Mouse (Mus musculus): ENCODE data around the gene Map10. TPM values are rescaled to one million over a fixed set of nuclear protein-coding genes. Genes with fewer than 3 reads are reported as not detected.

Gene Map10
- polyA plus RNA-seq, 1 experiment from 2014 or later = 9.9 TPM

- H3K4me1 ChIP-seq = peaks cover 11% of the 10 kb centered on the region
- no peak overlapping the region for H3K27ac ChIP-seq (replicated peaks)
- no peak for ATAC-seq (ENCODE audit: low FRiP score, low read depth)
- H3K4me3 ChIP-seq = no peak overlapping the region
- H3K9ac ChIP-seq (replicated peaks) = no peak overlapping the region
- peaks cover 25% of the 10 kb centered on the region for H3K9me3 ChIP-seq
- no peak overlapping the region for H3K4me2 ChIP-seq (replicated peaks)
- peaks cover 16% of the 10 kb centered on the region for H3K36me3 ChIP-seq
- peaks cover 22% of the 10 kb centered on the region for H3K27me3 ChIP-seq
- 92% methylated on average over 5 of the region's 5 CpGs for WGBS
Measured at GRCm38 (mm10) chr8:125671371-125671770, 1.8 kb downstream of the Map10 start.

- Histone ChIP-seq H3K36me3 (peaks cover 15% of the 10 kb centered on the region), H3K27me3 (no peaks in the 10 kb centered on the region), H3K4me2 (replicated peaks) (no peak overlapping the region), H3K4me1 (peaks cover 9% of the 10 kb centered on the region), H3K27ac (replicated peaks) (no peak overlapping the region), H3K9me3 (peaks cover 13% of the 10 kb centered on the region), H3K4me3 (no peak overlapping the region), H3K9ac (replicated peaks) (no peak overlapping the region)
- 85% methylated on average over 3 of the region's 3 CpGs for WGBS
- no peak for ATAC-seq (ENCODE audit: low FRiP score, low read depth)
Measured at GRCm38 (mm10) chr8:125675796-125676195, 6.2 kb downstream of the Map10 start.

- Histone ChIP-seq H3K36me3 (no peaks in the 10 kb centered on the region), H3K4me2 (replicated peaks) (no peak overlapping the region), H3K9me3 (no peaks in the 10 kb centered on the region), H3K9ac (replicated peaks) (no peak overlapping the region), H3K27ac (replicated peaks) (no peak overlapping the region), H3K4me3 (no peak overlapping the region), H3K4me1 (peaks cover 14% of the 10 kb centered on the region), H3K27me3 (no peaks in the 10 kb centered on the region)
- ATAC-seq (ENCODE audit: low FRiP score, low read depth) = no peak
- WGBS = 87% methylated on average over 6 of the region's 6 CpGs
Measured at GRCm38 (mm10) chr8:125677484-125677883, 7.9 kb downstream of the Map10 start.

GRCm38 (mm10) chr8:125678854-125679648, 9.4 kb downstream of the Map10 start:
- no peaks in the 10 kb centered on the region for H3K36me3 ChIP-seq
- WGBS = 70% methylated on average over 8 of the region's 8 CpGs
- ATAC-seq (ENCODE audit: low FRiP score, low read depth) = no peak
- peaks cover 14% of the 10 kb centered on the region for H3K4me1 ChIP-seq
- H3K9ac ChIP-seq (replicated peaks) = no peak overlapping the region
- no peaks in the 10 kb centered on the region for H3K27me3 ChIP-seq
- H3K4me2 ChIP-seq (replicated peaks) = no peak overlapping the region
- H3K9me3 ChIP-seq = no peaks in the 10 kb centered on the region
- H3K27ac ChIP-seq (replicated peaks) = no peak overlapping the region
- H3K4me3 ChIP-seq = no peak overlapping the region

GRCm38 (mm10) chr8:125680851-125681408, 11.3 kb downstream of the Map10 start:
- ATAC-seq (ENCODE audit: low FRiP score, low read depth) = no peak
- H3K9ac ChIP-seq (replicated peaks) = no peak overlapping the region
- no peak overlapping the region for H3K4me2 ChIP-seq (replicated peaks)
- no peaks in the 10 kb centered on the region for H3K27me3 ChIP-seq
- H3K9me3 ChIP-seq = no peaks in the 10 kb centered on the region
- WGBS = 49% methylated on average over 8 of the region's 8 CpGs
- no peak overlapping the region for H3K27ac ChIP-seq (replicated peaks)
- H3K4me1 ChIP-seq = peaks cover 14% of the 10 kb centered on the region
- H3K4me3 ChIP-seq = no peak overlapping the region
- no peaks in the 10 kb centered on the region for H3K36me3 ChIP-seq

- H3K36me3 ChIP-seq = no peaks in the 10 kb centered on the region
- no peak overlapping the region for H3K4me2 ChIP-seq (replicated peaks)
- no peak overlapping the region for H3K27ac ChIP-seq (replicated peaks)
- no peak overlapping the region for H3K9ac ChIP-seq (replicated peaks)
- no peaks in the 10 kb centered on the region for H3K9me3 ChIP-seq
- peaks cover 17% of the 10 kb centered on the region for H3K4me1 ChIP-seq
- no peaks in the 10 kb centered on the region for H3K27me3 ChIP-seq
- 83% methylated on average over 6 of the region's 6 CpGs for WGBS
- ATAC-seq (ENCODE audit: low FRiP score, low read depth) = no peak
- no peak overlapping the region for H3K4me3 ChIP-seq
Measured at GRCm38 (mm10) chr8:125685216-125685760, 15.7 kb downstream of the Map10 start.

GRCm38 (mm10) chr8:125686221-125686865, 16.7 kb downstream of the Map10 start:
- WGBS = 83% methylated on average over 9 of the region's 9 CpGs
- peaks cover 14% of the 10 kb centered on the region for H3K4me1 ChIP-seq
- no peak overlapping the region for H3K4me2 ChIP-seq (replicated peaks)
- no peak for ATAC-seq (ENCODE audit: low FRiP score, low read depth)
- no peaks in the 10 kb centered on the region for H3K9me3 ChIP-seq
- no peak overlapping the region for H3K4me3 ChIP-seq
- no peaks in the 10 kb centered on the region for H3K27me3 ChIP-seq
- H3K27ac ChIP-seq (replicated peaks) = no peak overlapping the region
- no peak overlapping the region for H3K9ac ChIP-seq (replicated peaks)
- no peaks in the 10 kb centered on the region for H3K36me3 ChIP-seq

- Histone ChIP-seq H3K4me2 (replicated peaks) (peak overlapping the region; percentile 11; the same call in 1 of the 2 replicates), H3K9ac (replicated peaks) (no peak overlapping the region), H3K27me3 (no peaks in the 10 kb centered on the region), H3K27ac (replicated peaks) (no peak overlapping the region), H3K4me3 (no peak overlapping the region), H3K36me3 (no peaks in the 10 kb centered on the region), H3K9me3 (no peaks in the 10 kb centered on the region), H3K4me1 (peaks cover 14% of the 10 kb centered on the region)
- peak; percentile 44; the same call in 1 of the 2 replicates for ATAC-seq (ENCODE audit: low FRiP score, low read depth)
- 46% methylated on average over 15 of the region's 15 CpGs for WGBS
Measured at GRCm38 (mm10) chr8:125690166-125690915, 20.7 kb downstream of the Map10 start.

GRCm38 (mm10) chr8:125690961-125691360, 21.3 kb downstream of the Map10 start:
- no peak overlapping the region for H3K4me2 ChIP-seq (replicated peaks)
- no peaks in the 10 kb centered on the region for H3K36me3 ChIP-seq
- H3K4me3 ChIP-seq = no peak overlapping the region
- no peak overlapping the region for H3K27ac ChIP-seq (replicated peaks)
- whole genome bisulfite sequencing = 88% methylated on average over 3 of the region's 3 CpGs
- no peaks in the 10 kb centered on the region for H3K27me3 ChIP-seq
- no peak overlapping the region for H3K9ac ChIP-seq (replicated peaks)
- peaks cover 14% of the 10 kb centered on the region for H3K4me1 ChIP-seq
- ATAC-seq (ENCODE audit: low FRiP score, low read depth) = no peak
- no peaks in the 10 kb centered on the region for H3K9me3 ChIP-seq

GRCm38 (mm10) chr8:125692447-125692846, 22.8 kb downstream of the Map10 start:
- H3K27me3 ChIP-seq = no peaks in the 10 kb centered on the region
- no peak for ATAC-seq (ENCODE audit: low FRiP score, low read depth)
- peaks cover 14% of the 10 kb centered on the region for H3K4me1 ChIP-seq
- H3K4me2 ChIP-seq (replicated peaks) = no peak overlapping the region
- no peak overlapping the region for H3K9ac ChIP-seq (replicated peaks)
- no peaks in the 10 kb centered on the region for H3K36me3 ChIP-seq
- H3K4me3 ChIP-seq = no peak overlapping the region
- 62% methylated on average over 5 of the region's 5 CpGs for WGBS
- H3K27ac ChIP-seq (replicated peaks) = no peak overlapping the region
- H3K9me3 ChIP-seq = no peaks in the 10 kb centered on the region

- no peak for ATAC-seq (ENCODE audit: low FRiP score, low read depth)
- Histone ChIP-seq H3K27ac (replicated peaks) (no peak overlapping the region), H3K27me3 (no peaks in the 10 kb centered on the region), H3K36me3 (no peaks in the 10 kb centered on the region), H3K9ac (replicated peaks) (no peak overlapping the region), H3K4me3 (no peak overlapping the region), H3K9me3 (no peaks in the 10 kb centered on the region), H3K4me1 (peaks cover 14% of the 10 kb centered on the region), H3K4me2 (replicated peaks) (no peak overlapping the region)
- 88% methylated on average over 3 of the region's 3 CpGs for WGBS
Measured at GRCm38 (mm10) chr8:125693197-125693596, 23.6 kb downstream of the Map10 start.
